Mouse (Mus musculus) stomach, embryonic 14.5 days (tissue): ENCODE data around the gene Hist1h4k. TPM values are rescaled to one million over a fixed set of nuclear protein-coding genes. Genes with fewer than 3 reads are reported as not detected.
"Not testable (repeated sequence)": the region's sequence is repeated elsewhere in the genome, so short reads cannot be mapped to it uniquely, and the experiment has no call there.

Source experiments
- ATAC-seq: fragments of 200-750 bp; cut with Nextera tagmentation; 2 replicates; pipeline ENCODE4 v1.8.0; 2017; ENCODE audit warnings: low read depth, moderate TSS enrichment; ENCODE audit not compliant: insufficient number of reproducible peaks, insufficient read depth, low FRiP score
- H3K27ac ChIP-seq: fragments of 300-500 bp; sonication (generic); 2 replicates; pipeline ENCODE4 v1.5.1; 2014; ENCODE audit warnings: mild to moderate bottlenecking, low read length, moderate library complexity, mixed read lengths
- H3K27me3 ChIP-seq: fragments of 300-500 bp; sonication (generic); 2 replicates; pipeline ENCODE4 v1.6.1; 2014; ENCODE audit warnings: low read length, control low read depth, mixed read lengths; ENCODE audit not compliant: control insufficient read depth, insufficient read depth
- H3K36me3 ChIP-seq: fragments of 300-500 bp; sonication (generic); 2 replicates; pipeline ENCODE4 v1.6.1; 2014; ENCODE audit warnings: mild to moderate bottlenecking, control low read depth, low read length, moderate library complexity, mixed read lengths; ENCODE audit not compliant: control insufficient read depth, insufficient read depth
- H3K4me1 ChIP-seq: fragments of 300-500 bp; sonication (generic); 2 replicates; pipeline ENCODE4 v1.6.1; 2014; ENCODE audit warnings: low read length, control low read depth, mixed read lengths; ENCODE audit not compliant: control insufficient read depth, insufficient read depth
- H3K4me2 ChIP-seq: fragments of 300-500 bp; sonication (generic); replicated peaks from 2 replicates; pipeline ENCODE4 v1.6.1; 2014; ENCODE audit warnings: low read depth, low read length, control low read depth
- H3K4me3 ChIP-seq: fragments of 300-500 bp; sonication (generic); 2 replicates; pipeline ENCODE4 v1.5.1; 2014; ENCODE audit warnings: low read depth, low read length, control low read depth
- H3K9ac ChIP-seq: fragments of 300-500 bp; sonication (generic); replicated peaks from 2 replicates; pipeline ENCODE4 v1.6.1; 2014; ENCODE audit warnings: low read depth, mild to moderate bottlenecking, control low read depth, low read length, moderate library complexity, mixed read lengths
- H3K9me3 ChIP-seq: fragments of 300-500 bp; sonication (generic); 2 replicates; pipeline ENCODE4 v1.6.1; 2016; ENCODE audit warnings: low read depth, low read length, control low read depth; ENCODE audit not compliant: control insufficient read depth
- WGBS: fragments of 180-500 bp; shearing (Covaris S2); extraction: QIAGEN DNeasy Blood & Tissue Kit; methylation state at CpG from one replicate; pipeline ENCODE4 v1.1.7; 2014; 5-methylcytosine and 5-hydroxymethylcytosine counted together
- polyA plus RNA-seq: library from polyadenylated mRNA; unstranded; fragments of >200 nt; fragmentation: Nextera tagmentation; extraction: Ambion mirVana; gene quantifications from 2 replicates; pipeline ENCODE4 v1.2.1, GENCODE M21; 2014

Hist1h4k gene
- polyA plus RNA-seq, 1 experiment from 2014 or later, result 13.1 TPM

DNA sequence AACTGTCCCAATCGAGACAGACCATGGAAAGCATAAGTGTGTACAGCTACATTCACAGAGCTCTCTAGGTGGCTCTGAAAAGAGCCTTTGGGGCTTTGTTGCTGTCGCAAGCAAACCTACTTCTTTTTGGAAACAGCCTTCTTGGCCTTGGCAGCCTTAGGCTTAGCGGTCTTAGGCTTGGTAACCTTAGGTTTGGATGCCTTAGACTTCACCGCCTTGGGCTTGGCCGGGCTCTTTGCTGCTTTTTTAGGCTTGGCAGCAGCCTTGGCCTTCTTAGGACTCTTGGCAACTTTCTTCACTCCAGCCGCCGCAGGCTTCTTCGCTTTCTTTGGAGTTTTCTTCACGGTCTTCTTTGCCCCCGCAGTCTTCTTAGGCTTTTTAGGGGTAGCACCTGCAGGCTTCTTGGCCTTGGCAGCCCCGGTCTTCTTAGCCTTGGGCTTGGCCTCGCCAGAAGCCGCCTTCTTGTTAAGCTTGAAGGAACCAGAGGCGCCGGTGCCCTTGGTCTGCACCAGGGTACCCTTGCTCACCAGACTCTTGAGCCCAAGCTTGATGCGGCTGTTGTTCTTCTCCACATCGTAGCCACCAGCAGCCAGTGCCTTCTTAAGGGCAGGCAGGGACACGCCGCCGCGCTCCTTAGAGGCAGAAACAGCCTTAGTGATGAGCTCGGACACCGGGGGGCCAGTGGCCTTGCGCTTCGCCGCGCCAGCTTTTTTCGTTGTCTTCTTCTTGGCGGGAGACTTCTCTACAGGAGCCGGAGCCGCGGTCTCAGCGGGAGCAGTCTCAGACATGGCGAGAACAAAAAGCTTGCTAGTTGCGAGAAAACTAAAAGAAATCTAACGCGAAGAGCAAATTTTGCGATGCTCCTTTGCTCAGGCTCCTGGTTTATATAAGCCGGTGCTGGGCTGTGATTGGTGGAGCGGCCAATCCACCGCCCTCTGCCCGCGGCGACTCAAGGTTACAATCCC, 29.7 kb upstream of the Hist1h4k start, which contains the start of gene Hist1h1b:
Gene Hist1h1b (minus strand): TSS at position 859 of the 965 bp plus-strand sequence.
- peak; percentile 42; the same call in 1 of the 2 replicates for ATAC-seq

DNA sequence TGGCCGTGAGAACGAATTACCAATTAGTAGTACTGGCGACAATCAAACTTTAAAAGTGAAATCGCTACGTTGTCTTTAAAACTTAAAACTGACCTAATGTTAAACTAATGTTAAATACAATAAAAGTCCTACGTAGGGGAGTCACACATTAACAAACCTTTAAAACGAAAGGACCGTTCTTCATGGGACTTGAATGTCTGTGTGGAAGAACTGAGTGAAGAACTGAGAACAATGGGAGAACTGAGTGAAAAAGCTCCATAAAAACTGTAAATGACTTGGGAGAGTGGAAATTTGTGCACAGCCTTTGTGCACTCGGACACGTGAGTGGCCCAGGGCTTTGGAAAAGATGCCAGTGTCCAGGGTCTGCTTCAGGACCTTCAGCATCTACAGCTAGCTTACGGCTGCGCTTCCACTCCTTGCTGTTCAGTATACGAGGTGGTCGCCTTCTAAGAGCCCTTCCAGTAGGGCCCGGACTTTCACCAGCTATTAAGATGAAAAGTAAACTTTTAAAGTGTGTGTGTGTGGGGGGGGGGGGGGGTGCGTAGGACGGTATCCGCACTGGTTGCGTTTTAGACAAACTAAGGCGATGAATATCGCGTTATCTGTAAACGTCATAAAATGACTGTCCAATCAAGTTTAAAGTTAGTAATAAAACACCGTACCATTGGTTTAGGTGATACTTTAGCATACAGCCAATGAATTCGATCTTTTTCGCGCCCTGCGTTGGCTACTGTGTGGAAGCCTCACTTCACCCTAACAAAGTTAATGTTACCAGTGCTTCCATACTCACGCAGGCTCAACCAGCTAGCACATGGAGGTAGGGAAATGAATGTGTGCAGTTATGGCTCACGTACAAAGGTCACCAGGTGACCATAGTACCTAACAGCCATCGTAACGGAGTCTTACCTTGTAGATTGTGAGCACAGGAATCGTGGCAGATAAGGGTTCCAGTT, 28.8 kb upstream of the Hist1h4k start:
- H3K27ac ChIP-seq, result peak overlapping the region; percentile 97
- ATAC-seq, result peak; percentile 81
- peak overlapping the region; percentile 98 for H3K4me2 ChIP-seq
- H3K4me3 ChIP-seq, result peak overlapping the region; percentile 65
- 4% methylated on average over 33 of the region's 33 CpGs for WGBS
- peak overlapping the region; percentile 89 for H3K9ac ChIP-seq
- H3K9me3 ChIP-seq, result no peaks in the 10 kb centered on the region
- peaks cover 4% of the 10 kb centered on the region; the same call in 1 of the 2 replicates for H3K4me1 ChIP-seq
- no peaks in the 10 kb centered on the region for H3K27me3 ChIP-seq
- H3K36me3 ChIP-seq, result no peaks in the 10 kb centered on the region

More for the DNA sequence above, 29.7 kb upstream of the Hist1h4k start, which contains the start of gene Hist1h1b:
- under 1% methylated on average over 44 of the region's 44 CpGs for WGBS
- peak within 1 kb of the TSS; percentile 97 for H3K27ac ChIP-seq
- H3K4me1 ChIP-seq, result peaks cover 7% of the 10 kb centered on the region; the same call in 1 of the 2 replicates
- peak within 1 kb of the TSS; percentile 65 for H3K4me3 ChIP-seq
- peak within 1 kb of the TSS; percentile 89 for H3K9ac ChIP-seq
- H3K4me2 ChIP-seq, result peak within 1 kb of the TSS; percentile 98
- H3K27me3 ChIP-seq, result no peaks in the 10 kb centered on the region
- no peaks in the 10 kb centered on the region for H3K36me3 ChIP-seq
- H3K9me3 ChIP-seq, result no peaks in the 10 kb centered on the region

- Histone ChIP-seq H3K4me3 (no peak overlapping the region; the same call in 1 of the 2 replicates), H3K27ac (no peak overlapping the region)
- no peak for ATAC-seq
Observed at GRCm38 (mm10) chr13:21755707-21756106, 5.4 kb upstream of the Hist1h4k start.

GRCm38 (mm10) chr13:21754294-21755001, 4.1 kb upstream of the Hist1h4k start:
- H3K4me1 ChIP-seq, H3K9me3 ChIP-seq, H3K27me3 ChIP-seq, ATAC-seq, H3K36me3 ChIP-seq: not testable (repeated sequence)
- peak overlapping the region; percentile 40 for H3K9ac ChIP-seq
- H3K27ac ChIP-seq, result peak overlapping the region; percentile 91
- H3K4me2 ChIP-seq, result peak overlapping the region; percentile 62
- peak overlapping the region; percentile 45 for H3K4me3 ChIP-seq
- 0% methylated on average over 22 of the region's 26 CpGs for WGBS

More at GRCm38 (mm10) chr13:21755707-21756106, 5.4 kb upstream of the Hist1h4k start:
- H3K36me3 ChIP-seq, result no peaks in the 10 kb centered on the region
- H3K27me3 ChIP-seq, result no peaks in the 10 kb centered on the region
- WGBS, result 69% methylated on average over 1 of the region's 1 CpGs
- H3K4me1 ChIP-seq, result peaks cover 9% of the 10 kb centered on the region; the same call in 1 of the 2 replicates
- H3K9me3 ChIP-seq, result no peaks in the 10 kb centered on the region
- no peak overlapping the region for H3K9ac ChIP-seq
- peak overlapping the region; percentile 19; the same call in 1 of the 2 replicates for H3K4me2 ChIP-seq

DNA sequence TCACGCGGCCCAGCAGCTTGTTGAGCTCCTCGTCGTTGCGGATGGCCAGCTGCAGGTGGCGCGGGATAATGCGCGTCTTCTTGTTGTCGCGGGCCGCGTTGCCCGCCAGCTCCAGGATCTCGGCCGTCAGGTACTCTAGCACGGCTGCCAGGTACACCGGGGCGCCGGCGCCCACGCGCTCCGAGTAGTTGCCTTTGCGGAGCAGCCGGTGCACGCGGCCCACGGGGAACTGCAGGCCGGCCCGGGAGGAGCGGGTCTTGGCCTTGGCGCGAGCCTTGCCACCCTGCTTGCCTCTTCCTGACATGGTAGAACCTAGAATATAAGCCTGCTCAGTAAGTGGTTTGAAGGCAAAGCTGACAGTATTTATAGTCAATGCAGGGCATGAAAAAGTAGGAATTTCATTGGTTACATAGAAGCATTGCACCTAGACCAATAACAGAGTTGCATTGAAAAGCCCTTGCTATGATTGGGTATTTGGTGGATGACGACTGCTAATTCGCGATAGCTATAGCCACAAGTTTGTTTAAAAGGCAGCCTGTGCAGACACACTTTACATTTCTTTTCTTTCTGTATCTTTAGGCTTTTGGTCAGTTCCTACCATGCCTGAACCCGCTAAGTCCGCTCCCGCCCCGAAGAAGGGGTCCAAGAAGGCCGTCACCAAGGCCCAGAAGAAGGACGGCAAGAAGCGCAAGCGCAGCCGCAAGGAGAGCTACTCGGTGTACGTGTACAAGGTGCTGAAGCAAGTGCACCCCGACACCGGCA, 3.4 kb upstream of the Hist1h4k start, which contains the start of the genes Hist1h2ak and Hist1h2bn:
Gene Hist1h2ak (minus strand): TSS at position 304 of the 762 bp plus-strand sequence.
Gene Hist1h2bn (plus strand): TSS at position 600 of the 762 bp plus-strand sequence.
- H3K36me3 ChIP-seq, H3K27me3 ChIP-seq, H3K9me3 ChIP-seq, H3K4me1 ChIP-seq: not testable (repeated sequence)
- H3K27ac ChIP-seq, result peak within 1 kb of the TSS; percentile 91
- under 1% methylated on average over 43 of the region's 50 CpGs for WGBS
- H3K4me2 ChIP-seq, result peak within 1 kb of the TSS; percentile 62
- H3K9ac ChIP-seq, result peak within 1 kb of the TSS; percentile 45
- peak; percentile 95 for ATAC-seq
- H3K4me3 ChIP-seq, result peak within 1 kb of the TSS; percentile 45

DNA sequence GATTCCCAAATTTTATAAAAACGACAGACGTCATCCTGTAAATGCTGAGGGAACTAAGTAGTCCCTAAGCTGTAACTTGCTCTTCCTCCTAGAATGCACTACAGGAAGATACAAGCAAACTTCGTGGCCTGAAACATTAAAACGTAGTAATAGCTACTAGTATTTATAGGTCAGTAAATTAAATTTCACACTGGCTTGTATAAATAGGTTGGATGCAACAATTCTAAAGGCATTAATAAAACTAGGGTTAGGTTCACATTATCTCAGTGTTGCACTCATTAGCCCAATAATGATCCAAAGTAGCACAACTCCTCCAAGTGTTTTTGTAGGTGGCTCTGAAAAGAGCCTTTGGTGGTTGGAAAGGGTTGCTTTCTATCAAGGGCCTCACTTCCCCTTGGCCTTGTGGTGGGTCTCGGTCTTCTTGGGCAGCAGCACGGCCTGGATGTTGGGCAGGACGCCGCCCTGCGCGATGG, 2.8 kb upstream of the Hist1h4k start:
- Histone ChIP-seq H3K9me3 (no peaks in the 10 kb centered on the region), H3K36me3 (no peaks in the 10 kb centered on the region), H3K4me2 (peak overlapping the region; percentile 62), H3K27ac (peak overlapping the region; percentile 91), H3K27me3 (no peaks in the 10 kb centered on the region), H3K9ac (peak overlapping the region; percentile 45), H3K4me1 (peaks cover 11% of the 10 kb centered on the region; the same call in 1 of the 2 replicates), H3K4me3 (peak overlapping the region; percentile 45)
- 3% methylated on average over 6 of the region's 10 CpGs for WGBS
- no peak for ATAC-seq

GRCm38 (mm10) chr13:21752356-21752755, 2.1 kb upstream of the Hist1h4k start:
- Histone ChIP-seq H3K4me1 (peaks cover 11% of the 10 kb centered on the region; the same call in 1 of the 2 replicates), H3K36me3 (no peaks in the 10 kb centered on the region), H3K27ac (peak overlapping the region; percentile 91; the same call in 1 of the 2 replicates), H3K4me3 (peak overlapping the region; percentile 2; the same call in 1 of the 2 replicates), H3K9ac (0 out of 2 replicates have a peak overlapping the region, but pooled peaks have one; percentile 10), H3K4me2 (peak overlapping the region; percentile 62), H3K9me3 (no peaks in the 10 kb centered on the region), H3K27me3 (no peaks in the 10 kb centered on the region)
- ATAC-seq, result no peak
- WGBS, result 23% methylated on average over 3 of the region's 3 CpGs
